Mouse (Mus musculus): ENCODE results near the gene Cst3. TPM values are rescaled to one million over a fixed set of nuclear protein-coding genes. Genes with fewer than 3 reads are reported as not detected.
A peak's percentile ranks its signal among the peaks of the same experiment; 100 is the strongest.

Cst3 gene
- polyA plus RNA-seq, 1 experiment from 2014 or later: 946 TPM

DNA sequence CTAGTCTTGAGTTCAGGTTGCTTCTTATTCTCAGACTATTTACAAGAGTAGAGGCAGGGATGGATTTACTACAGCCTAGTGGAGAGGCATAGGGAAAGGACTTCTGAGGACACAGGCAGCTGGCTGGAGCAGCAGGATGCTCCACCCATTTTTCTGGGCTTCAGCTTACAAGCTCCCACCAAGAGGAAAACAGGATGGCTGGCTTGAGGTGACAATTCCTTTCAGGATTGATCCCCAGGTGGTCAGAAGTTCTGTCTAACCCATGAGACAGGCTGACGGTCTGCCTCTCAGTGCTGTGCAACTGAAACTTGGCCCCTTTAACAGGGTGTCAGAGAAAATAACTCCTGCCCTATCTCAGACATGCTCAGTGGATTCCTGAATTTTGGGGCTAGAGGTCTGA lies 3.7 kb upstream of the Cst3 start:
- H3K27me3 ChIP-seq (replicated peaks; ENCODE audit: control insufficient read depth, insufficient read depth, low read length): no peaks in the 10 kb centered on the region
- WGBS: 38% methylated on average over 1 of the region's 1 CpGs
- H3K36me3 ChIP-seq (ENCODE audit: control insufficient read depth, insufficient read depth, low read length): no peaks in the 10 kb centered on the region
- H3K9me3 ChIP-seq (ENCODE audit: control insufficient read depth, low read length): no peaks in the 10 kb centered on the region
- H3K4me3 ChIP-seq (ENCODE audit: low read length): no peak overlapping the region
- H3K9ac ChIP-seq (ENCODE audit: low read depth, low read length): no peak overlapping the region
- H3K27ac ChIP-seq (ENCODE audit: low read depth, low read length): no peak overlapping the region
- H3K4me2 ChIP-seq (ENCODE audit: low read length): no peak overlapping the region
- H3K4me1 ChIP-seq (ENCODE audit: control insufficient read depth, insufficient read depth, low read depth, low read length): peaks cover 7% of the 10 kb centered on the region
- ATAC-seq: no peak

DNA sequence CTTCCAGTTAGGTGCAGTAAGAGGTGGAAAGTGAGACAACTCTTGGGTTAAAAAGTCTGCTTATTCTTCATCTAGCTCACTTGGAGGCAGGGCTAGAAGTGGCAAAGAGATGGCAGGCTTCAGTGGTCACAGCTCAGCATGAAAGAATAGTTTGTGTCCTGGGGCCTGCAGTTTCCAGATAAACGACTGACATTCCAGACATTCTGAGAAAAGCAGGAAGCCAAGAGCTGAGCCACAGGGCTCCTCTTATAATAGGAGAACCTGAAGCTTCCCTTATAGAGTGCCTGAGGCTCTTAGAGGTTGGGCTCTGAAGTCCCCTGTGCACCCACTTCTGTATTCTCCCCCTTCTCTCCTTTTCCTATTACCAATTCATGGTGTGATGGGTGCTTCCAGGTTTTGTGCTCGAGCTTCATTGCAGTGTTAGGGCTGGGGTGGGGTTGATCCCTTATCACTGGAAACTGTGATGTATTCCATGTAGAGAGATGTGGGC lies 3.2 kb upstream of the Cst3 start:
- H3K36me3 ChIP-seq (ENCODE audit: control insufficient read depth, insufficient read depth, low read length): no peaks in the 10 kb centered on the region
- no peak overlapping the region for H3K9ac ChIP-seq (ENCODE audit: low read depth, low read length)
- H3K27ac ChIP-seq (ENCODE audit: low read depth, low read length): no peak overlapping the region
- no peak overlapping the region for H3K4me3 ChIP-seq (ENCODE audit: low read length)
- peaks cover 12% of the 10 kb centered on the region for H3K4me1 ChIP-seq (ENCODE audit: control insufficient read depth, insufficient read depth, low read depth, low read length)
- 19% methylated on average over 2 of the region's 2 CpGs for WGBS
- H3K4me2 ChIP-seq (ENCODE audit: low read length): no peak overlapping the region
- no peaks in the 10 kb centered on the region for H3K9me3 ChIP-seq (ENCODE audit: control insufficient read depth, low read length)
- H3K27me3 ChIP-seq (replicated peaks; ENCODE audit: control insufficient read depth, insufficient read depth, low read length): no peaks in the 10 kb centered on the region
- no peak for ATAC-seq

DNA sequence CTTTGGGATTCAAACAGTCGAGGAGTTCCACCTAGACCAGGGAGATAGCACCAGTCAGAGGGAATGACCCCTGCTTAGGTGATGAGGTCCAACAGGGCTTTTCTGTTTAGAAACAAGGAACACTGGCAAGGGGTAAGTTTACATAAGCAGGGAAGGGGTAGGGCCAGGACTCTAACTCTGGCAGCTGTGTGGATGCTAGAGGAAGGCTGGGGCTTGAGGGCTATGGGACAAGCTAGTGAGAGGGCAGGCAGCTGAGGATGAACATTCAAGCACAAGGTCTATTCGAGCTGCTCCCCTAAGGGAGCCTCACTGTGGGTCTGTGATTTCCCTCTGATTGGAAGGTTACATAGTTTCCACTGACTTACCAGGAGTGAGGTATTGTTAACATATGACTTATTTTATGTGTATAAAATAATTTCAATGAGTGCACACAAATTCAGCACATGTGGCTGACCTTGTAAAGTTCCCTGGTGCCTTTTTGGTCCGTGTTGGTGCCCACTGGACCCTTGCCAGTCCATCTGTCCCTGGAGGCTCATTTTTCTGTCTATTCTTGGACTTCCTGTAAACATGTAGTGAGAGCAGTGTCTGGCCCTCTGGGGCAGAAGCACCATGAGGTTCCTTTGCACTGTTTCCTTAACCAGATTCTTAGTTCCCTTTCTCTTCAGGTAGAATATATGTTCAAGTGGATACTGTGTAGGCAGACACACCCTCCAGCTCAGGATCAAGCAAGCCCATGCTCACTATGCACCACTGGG lies 1.7 kb upstream of the Cst3 start:
- 64% methylated on average over 3 of the region's 3 CpGs for WGBS
- no peak overlapping the region for H3K9ac ChIP-seq (ENCODE audit: low read depth, low read length)

DNA sequence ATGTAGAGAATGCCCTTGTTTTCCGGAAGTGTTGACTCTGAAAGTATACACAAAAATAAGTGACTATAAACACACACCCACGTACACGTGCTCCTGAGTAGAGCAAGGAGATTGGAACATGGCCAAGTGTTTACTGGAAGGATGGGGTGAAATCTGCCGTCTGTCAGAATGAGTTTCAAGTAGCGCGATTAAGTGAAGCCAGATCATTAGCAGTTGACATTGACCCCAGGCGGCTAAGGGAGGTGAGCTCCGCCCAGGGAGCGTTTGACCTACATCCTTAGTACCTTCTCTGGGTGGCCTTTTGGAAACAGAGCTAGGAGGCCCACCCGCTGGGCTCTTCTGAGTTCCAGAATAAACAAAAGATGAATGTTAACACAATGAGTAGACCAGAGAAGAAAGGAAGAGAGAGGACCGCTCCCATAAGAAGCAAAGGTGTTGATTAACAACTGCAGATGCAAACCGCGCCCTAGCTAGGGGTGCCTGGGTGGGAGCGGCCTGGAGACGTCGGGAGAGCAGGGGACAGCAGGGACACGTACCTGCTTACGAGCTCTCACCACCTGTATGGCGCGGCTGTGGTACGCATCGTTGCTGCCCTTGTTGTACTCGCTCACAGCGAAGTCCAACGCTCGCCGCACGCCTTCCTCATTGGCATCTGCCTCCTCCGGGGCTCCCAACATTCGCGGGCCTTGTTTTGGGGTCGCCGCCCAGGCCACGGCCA lies 716 bp downstream of the Cst3 start:
- ATAC-seq: peak; percentile 81
- Histone ChIP-seq H3K27me3 (replicated peaks; ENCODE audit: control insufficient read depth, insufficient read depth, low read length) (no peaks in the 10 kb centered on the region), H3K9me3 (ENCODE audit: control insufficient read depth, low read length) (no peaks in the 10 kb centered on the region), H3K4me1 (ENCODE audit: control insufficient read depth, insufficient read depth, low read depth, low read length) (peaks cover 26% of the 10 kb centered on the region), H3K4me2 (ENCODE audit: low read length) (peak overlapping the region; percentile 95), H3K4me3 (ENCODE audit: low read length) (peak overlapping the region; percentile 97), H3K27ac (ENCODE audit: low read depth, low read length) (peak overlapping the region; percentile 89), H3K36me3 (ENCODE audit: control insufficient read depth, insufficient read depth, low read length) (peaks cover 12% of the 10 kb centered on the region), H3K9ac (ENCODE audit: low read depth, low read length) (peak overlapping the region; percentile 95)
- WGBS: under 1% methylated on average over 32 of the region's 34 CpGs

More for the DNA sequence above, 1.7 kb upstream of the Cst3 start:
- H3K4me2 ChIP-seq (ENCODE audit: low read length): no peak overlapping the region
- H3K9me3 ChIP-seq (ENCODE audit: control insufficient read depth, low read length): no peaks in the 10 kb centered on the region
- no peaks in the 10 kb centered on the region for H3K27me3 ChIP-seq (replicated peaks; ENCODE audit: control insufficient read depth, insufficient read depth, low read length)
- no peak overlapping the region for H3K4me3 ChIP-seq (ENCODE audit: low read length)
- ATAC-seq: no peak
- H3K36me3 ChIP-seq (ENCODE audit: control insufficient read depth, insufficient read depth, low read length): no peaks in the 10 kb centered on the region; the same call in 1 of the 2 replicates
- no peak overlapping the region for H3K27ac ChIP-seq (ENCODE audit: low read depth, low read length)
- H3K4me1 ChIP-seq (ENCODE audit: control insufficient read depth, insufficient read depth, low read depth, low read length): peaks cover 24% of the 10 kb centered on the region

DNA sequence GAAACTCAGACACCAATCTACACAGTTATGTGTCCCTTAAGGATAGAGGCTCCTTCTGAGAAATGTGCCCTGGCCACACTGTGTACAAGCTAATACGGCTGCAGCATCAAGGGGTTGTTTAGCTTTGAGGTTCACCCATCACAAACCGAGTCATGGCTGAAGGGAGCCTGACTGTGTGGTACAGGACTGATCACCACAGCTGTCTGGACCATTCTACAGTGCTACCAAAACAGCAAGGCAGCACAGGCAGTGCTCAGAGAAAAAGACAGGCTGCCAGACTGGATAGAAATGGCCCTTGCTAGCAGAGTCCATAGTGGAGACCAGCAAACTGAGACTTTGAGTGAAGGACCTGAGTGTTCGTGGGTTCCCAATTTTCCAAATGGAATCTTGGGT lies 1.3 kb downstream of the Cst3 start:
- Histone ChIP-seq H3K27ac (ENCODE audit: low read depth, low read length) (0 out of 2 replicates have a peak overlapping the region, but pooled peaks have one; percentile 17), H3K9ac (ENCODE audit: low read depth, low read length) (peak overlapping the region; percentile 95), H3K4me1 (ENCODE audit: control insufficient read depth, insufficient read depth, low read depth, low read length) (peaks cover 26% of the 10 kb centered on the region), H3K27me3 (replicated peaks; ENCODE audit: control insufficient read depth, insufficient read depth, low read length) (no peaks in the 10 kb centered on the region), H3K36me3 (ENCODE audit: control insufficient read depth, insufficient read depth, low read length) (peaks cover 12% of the 10 kb centered on the region), H3K9me3 (ENCODE audit: control insufficient read depth, low read length) (no peaks in the 10 kb centered on the region), H3K4me3 (ENCODE audit: low read length) (peak overlapping the region; percentile 97), H3K4me2 (ENCODE audit: low read length) (peak overlapping the region; percentile 95)
- WGBS: 52% methylated on average over 3 of the region's 3 CpGs
- ATAC-seq: peak; percentile 7; the same call in 1 of the 2 replicates

DNA sequence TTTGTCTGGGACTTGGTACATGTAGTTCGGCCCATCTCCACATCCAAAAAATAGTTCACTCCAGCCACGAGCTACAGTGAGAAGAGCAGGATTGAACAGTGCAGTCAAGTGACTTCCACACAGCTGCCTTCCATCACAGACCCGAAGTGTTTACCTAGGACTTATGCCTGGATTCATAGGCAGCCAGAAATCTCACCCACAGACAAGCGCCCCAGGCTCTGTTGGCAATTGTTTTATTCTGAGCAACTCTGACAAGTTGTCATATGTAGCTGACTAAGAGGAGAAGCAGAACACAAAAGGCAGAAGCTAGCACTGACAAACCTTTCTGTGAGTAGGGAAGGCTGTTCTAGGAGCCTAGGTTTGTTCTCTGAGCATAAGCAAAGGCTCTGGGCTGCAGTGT lies 2.6 kb downstream of the Cst3 start:
- WGBS: 79% methylated on average over 4 of the region's 4 CpGs

DNA sequence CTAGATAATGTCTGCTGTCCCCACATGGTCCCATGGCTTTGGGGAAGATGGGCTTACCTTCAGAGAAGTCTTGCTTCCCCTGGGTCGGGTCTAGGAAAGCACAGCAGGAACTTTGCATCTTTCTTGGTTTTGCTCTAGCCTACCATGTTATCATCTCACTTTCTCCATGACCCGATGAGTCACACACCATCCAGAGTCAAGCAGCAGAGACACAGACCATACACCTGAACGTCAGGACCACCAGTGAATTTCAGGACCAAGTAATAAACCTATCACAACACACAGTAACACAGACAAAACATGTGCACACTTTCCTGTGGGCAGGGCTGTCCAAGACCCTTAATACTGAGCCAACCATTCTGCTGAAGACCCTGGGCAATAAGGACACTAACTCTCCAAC lies 5.0 kb downstream of the Cst3 start:
- 93% methylated on average over 3 of the region's 3 CpGs for WGBS

More for the DNA sequence above, 2.6 kb downstream of the Cst3 start:
- Histone ChIP-seq H3K9me3 (ENCODE audit: control insufficient read depth, low read length) (no peaks in the 10 kb centered on the region), H3K4me2 (ENCODE audit: low read length) (peak overlapping the region; percentile 95), H3K4me3 (ENCODE audit: low read length) (peak overlapping the region; percentile 97), H3K36me3 (ENCODE audit: control insufficient read depth, insufficient read depth, low read length) (peaks cover 12% of the 10 kb centered on the region), H3K4me1 (ENCODE audit: control insufficient read depth, insufficient read depth, low read depth, low read length) (peaks cover 26% of the 10 kb centered on the region), H3K27ac (ENCODE audit: low read depth, low read length) (no peak overlapping the region), H3K27me3 (replicated peaks; ENCODE audit: control insufficient read depth, insufficient read depth, low read length) (no peaks in the 10 kb centered on the region), H3K9ac (ENCODE audit: low read depth, low read length) (no peak overlapping the region)
- ATAC-seq: no peak

DNA sequence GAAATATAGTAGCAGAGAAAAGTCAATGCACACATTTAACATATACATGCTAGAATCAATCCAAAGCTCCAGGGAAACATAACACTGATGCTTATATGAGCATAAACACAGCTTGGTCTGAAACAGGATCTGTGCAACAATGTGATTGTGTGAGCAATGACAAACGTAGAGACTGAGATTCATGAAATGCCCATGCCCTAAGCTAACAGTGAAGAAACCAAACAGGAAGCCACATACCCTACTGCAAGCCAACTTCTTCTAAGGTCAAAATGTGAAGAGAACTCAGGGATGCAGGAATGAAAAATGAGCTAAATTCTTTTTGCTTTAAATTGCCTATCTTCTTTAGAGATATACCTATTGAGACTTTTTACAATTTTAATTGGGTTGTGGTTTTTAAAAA lies 6.5 kb downstream of the Cst3 start:
- Histone ChIP-seq H3K9ac (ENCODE audit: low read depth, low read length) (no peak overlapping the region), H3K36me3 (ENCODE audit: control insufficient read depth, insufficient read depth, low read length) (peaks cover 12% of the 10 kb centered on the region), H3K9me3 (ENCODE audit: control insufficient read depth, low read length) (no peaks in the 10 kb centered on the region), H3K4me1 (ENCODE audit: control insufficient read depth, insufficient read depth, low read depth, low read length) (peaks cover 16% of the 10 kb centered on the region), H3K4me3 (ENCODE audit: low read length) (no peak overlapping the region), H3K27ac (ENCODE audit: low read depth, low read length) (no peak overlapping the region), H3K27me3 (replicated peaks; ENCODE audit: control insufficient read depth, insufficient read depth, low read length) (no peaks in the 10 kb centered on the region), H3K4me2 (ENCODE audit: low read length) (no peak overlapping the region)
- ATAC-seq: no peak
- WGBS: 78% methylated on average over 1 of the region's 1 CpGs

More for the DNA sequence above, 5.0 kb downstream of the Cst3 start:
- Histone ChIP-seq H3K4me1 (ENCODE audit: control insufficient read depth, insufficient read depth, low read depth, low read length) (peaks cover 23% of the 10 kb centered on the region), H3K27me3 (replicated peaks; ENCODE audit: control insufficient read depth, insufficient read depth, low read length) (no peaks in the 10 kb centered on the region), H3K4me2 (ENCODE audit: low read length) (no peak overlapping the region), H3K9me3 (ENCODE audit: control insufficient read depth, low read length) (no peaks in the 10 kb centered on the region), H3K27ac (ENCODE audit: low read depth, low read length) (no peak overlapping the region), H3K9ac (ENCODE audit: low read depth, low read length) (no peak overlapping the region), H3K4me3 (ENCODE audit: low read length) (no peak overlapping the region), H3K36me3 (ENCODE audit: control insufficient read depth, insufficient read depth, low read length) (peaks cover 12% of the 10 kb centered on the region)
- no peak for ATAC-seq

DNA sequence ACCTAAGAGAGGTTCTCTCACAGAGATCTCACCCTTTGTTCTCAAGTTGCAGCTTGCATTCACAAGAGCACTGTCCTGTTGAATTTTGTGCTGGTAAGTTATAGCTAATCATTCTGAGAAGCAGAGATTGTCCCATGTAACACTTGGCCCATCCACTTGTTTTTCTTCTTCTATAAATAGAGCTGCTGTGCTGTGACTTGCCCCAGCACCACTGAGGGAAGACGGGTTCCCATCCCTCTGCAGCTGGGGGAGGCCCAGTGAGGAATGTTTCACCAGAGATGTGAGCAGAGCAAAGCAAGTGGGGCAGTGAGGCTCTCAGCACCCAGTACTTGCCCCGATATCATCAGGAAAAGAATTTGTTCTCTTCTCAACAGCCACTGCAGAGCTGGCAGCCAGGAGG lies 10.5 kb downstream of the Cst3 start, which contains the start of gene 9230104L09Rik:
9230104L09Rik (minus strand) TSS at position 73 of the 400 bp plus-strand sequence.
- Histone ChIP-seq H3K4me1 (ENCODE audit: control insufficient read depth, insufficient read depth, low read depth, low read length) (no peaks in the 10 kb centered on the region), H3K4me3 (ENCODE audit: low read length) (no peak within 1 kb of the TSS), H3K9me3 (ENCODE audit: control insufficient read depth, low read length) (no peaks in the 10 kb centered on the region), H3K9ac (ENCODE audit: low read depth, low read length) (no peak within 1 kb of the TSS), H3K27ac (ENCODE audit: low read depth, low read length) (no peak within 1 kb of the TSS), H3K27me3 (replicated peaks; ENCODE audit: control insufficient read depth, insufficient read depth, low read length) (no peaks in the 10 kb centered on the region), H3K36me3 (ENCODE audit: control insufficient read depth, insufficient read depth, low read length) (no peaks in the 10 kb centered on the region), H3K4me2 (ENCODE audit: low read length) (no peak within 1 kb of the TSS)
- no peak for ATAC-seq
- WGBS: 74% methylated on average over 2 of the region's 2 CpGs
